Mouse (Mus musculus) heart, adult 2 months (tissue): ENCODE measurements at regions not wholly inside any gene's neighbourhood (a gene's known extent, or its start where the extent isn't known, plus 50 kb on each side); places are given as distances from the start of the nearest gene placed in this dataset.

Experiments used
- CTCF ChIP-seq: fragments of 200-600 bp; IDR thresholded peaks from 2 replicates; pipeline ENCODE4 v1.8.1; 2022; ENCODE audit warnings: antibody characterized with exemption, mild to moderate bottlenecking, moderate library complexity
- EP300 ChIP-seq: fragments of 200-500 bp; IDR thresholded peaks from 2 replicates; pipeline ENCODE4 v1.6.1; 2011; ENCODE audit warnings: low read depth, low read length, control low read depth; ENCODE audit not compliant: insufficient read depth

GRCm38 (mm10) chr17:47089769-47090168, 79.4 kb upstream of the Ubr2 start:
- TF ChIP-seq CTCF (peak; percentile 71), EP300 (no peak)
